Mouse (Mus musculus): ENCODE measurements around the gene Mycbp.

DNA sequence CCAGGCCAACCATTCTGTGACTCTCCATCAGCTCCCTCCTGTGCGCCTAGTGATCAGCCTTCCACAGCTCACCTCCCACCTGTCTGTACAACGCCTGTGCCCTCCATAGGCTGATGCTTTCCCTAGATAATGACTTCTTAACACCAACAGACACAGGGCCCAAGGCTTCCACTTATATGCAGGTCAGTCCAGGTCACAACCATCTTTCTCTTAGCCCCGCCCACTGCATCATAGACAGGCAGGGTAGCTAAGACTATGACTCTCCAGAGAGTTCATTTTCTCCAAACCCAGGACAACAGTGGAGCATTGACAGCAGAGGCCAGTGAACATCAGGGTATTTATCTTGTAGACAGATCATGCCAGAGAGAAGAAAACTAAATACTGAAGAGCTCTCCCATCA, 45.3 kb upstream of the Mycbp start, which contains the start of gene 4933427I04Rik:
- TF ChIP-seq CTCF (IDR thresholded peaks at IDR 0.05) (no peak), POLR2A (IDR thresholded peaks at IDR 0.05; ENCODE audit: insufficient read depth, low read depth, low read length) (no peak)
